Mouse (Mus musculus): ENCODE measurements around the gene Ppm1a.

- no peak for TF ChIP-seq CTCF (IDR thresholded peaks at IDR 0.05; ENCODE audit: borderline replicate concordance, insufficient read depth, low read depth, low read length)
- TF ChIP-seq POLR2A (IDR thresholded peaks at IDR 0.05; ENCODE audit: borderline replicate concordance, insufficient read depth, low read length), result no peak
These were observed 12.4 kb downstream of the Ppm1a start for GRCm38 (mm10) chr12:72769546-72770230.
